Mouse (Mus musculus) embryo, embryonic 10.5 days (tissue): ENCODE results near the gene Impg1.

Experiments used
- DNase-seq: peaks from one replicate; pipeline ENCODE4 v3.0.0-alpha.2; 2015; ENCODE audit warnings: low spot score

Gene Impg1

GRCm38 (mm10) chr9:80282426-80282825, 182.9 kb downstream of the Impg1 start:
- DNase-seq = no peak

- DNase-seq = no peak
Measured at GRCm38 (mm10) chr9:80280724-80281123, 184.6 kb downstream of the Impg1 start.

- DNase-seq = no peak
Measured at GRCm38 (mm10) chr9:80277770-80278169, 187.5 kb downstream of the Impg1 start.

GRCm38 (mm10) chr9:80277157-80277556, 188.1 kb downstream of the Impg1 start:
- peak; percentile 26 for DNase-seq

GRCm38 (mm10) chr9:80275772-80276134, 189.5 kb downstream of the Impg1 start:
- DNase-seq = no peak

- DNase-seq = no peak
Measured at GRCm38 (mm10) chr9:80275053-80275771, 190.1 kb downstream of the Impg1 start.

- no peak for DNase-seq
Measured at GRCm38 (mm10) chr9:80272951-80273350, 192.3 kb downstream of the Impg1 start.

- DNase-seq = no peak
Measured at GRCm38 (mm10) chr9:80269596-80269995, 195.7 kb downstream of the Impg1 start.

- DNase-seq = no peak
Measured at GRCm38 (mm10) chr9:80266507-80266906, 198.8 kb downstream of the Impg1 start.

GRCm38 (mm10) chr9:80266086-80266485, 199.2 kb downstream of the Impg1 start:
- no peak for DNase-seq
